Mouse (Mus musculus) skeletal muscle tissue, adult 2 months (tissue): ENCODE data around the gene Izumo1r.
A peak's percentile ranks its signal among the peaks of the same experiment; 100 is the strongest.

ENCODE experiments used
- DNase-seq: peaks from one replicate; pipeline ENCODE4 v3.0.0-alpha.2; 2012; ENCODE audit warnings: low read depth, low spot score

Izumo1r gene

DNA sequence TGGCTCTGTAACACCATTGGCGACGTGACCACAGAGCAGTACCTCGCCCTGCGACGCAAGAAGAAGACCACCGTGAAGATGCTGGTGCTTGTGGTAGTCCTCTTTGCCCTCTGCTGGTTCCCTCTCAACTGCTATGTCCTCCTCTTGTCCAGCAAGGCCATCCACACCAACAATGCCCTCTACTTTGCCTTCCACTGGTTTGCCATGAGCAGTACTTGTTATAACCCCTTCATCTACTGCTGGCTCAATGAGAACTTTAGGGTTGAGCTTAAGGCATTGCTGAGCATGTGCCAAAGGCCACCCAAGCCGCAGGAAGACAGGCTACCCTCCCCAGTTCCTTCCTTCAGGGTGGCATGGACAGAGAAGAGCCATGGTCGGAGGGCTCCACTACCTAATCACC is 35.4 kb downstream of the Izumo1r start:
- DNase-seq, result no peak

DNA sequence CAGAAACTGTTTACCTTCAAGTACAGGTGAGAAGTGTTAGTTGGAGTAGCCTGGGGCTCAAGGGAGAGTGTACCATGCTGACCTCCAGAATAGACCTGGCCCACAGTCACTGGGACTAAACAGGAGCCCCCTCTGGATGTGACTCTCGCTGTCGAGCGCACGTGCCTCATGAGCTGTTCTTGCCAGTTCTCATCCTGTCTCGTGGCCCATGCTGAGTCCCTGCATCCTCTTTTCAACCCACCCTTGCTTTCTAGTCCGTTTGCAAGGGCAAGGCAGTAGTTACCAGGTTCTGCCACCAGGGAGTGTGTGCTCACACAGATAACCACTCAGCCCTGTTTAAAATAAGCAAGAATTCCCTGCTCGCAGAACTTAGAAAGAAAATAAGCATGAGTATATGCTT is 36.8 kb downstream of the Izumo1r start:
- no peak for DNase-seq

DNA sequence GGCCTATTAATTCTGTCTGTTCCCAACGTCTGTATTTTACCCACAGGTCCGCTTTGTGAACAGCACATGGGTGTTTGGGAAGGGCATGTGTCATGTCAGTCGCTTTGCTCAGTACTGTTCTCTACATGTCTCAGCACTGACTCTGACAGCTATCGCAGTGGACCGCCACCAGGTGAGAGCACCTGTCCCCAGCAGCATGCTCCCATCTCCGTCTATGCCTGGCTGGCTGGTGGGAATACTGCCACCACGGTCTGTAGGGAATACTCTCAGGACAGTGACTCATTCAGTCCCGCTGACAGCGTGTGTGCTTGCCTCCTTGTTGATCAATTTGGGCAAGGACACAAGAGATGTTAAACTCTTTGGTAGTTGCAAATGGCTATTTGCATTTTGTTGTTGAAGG is 39.0 kb downstream of the Izumo1r start:
- no peak for DNase-seq

DNA sequence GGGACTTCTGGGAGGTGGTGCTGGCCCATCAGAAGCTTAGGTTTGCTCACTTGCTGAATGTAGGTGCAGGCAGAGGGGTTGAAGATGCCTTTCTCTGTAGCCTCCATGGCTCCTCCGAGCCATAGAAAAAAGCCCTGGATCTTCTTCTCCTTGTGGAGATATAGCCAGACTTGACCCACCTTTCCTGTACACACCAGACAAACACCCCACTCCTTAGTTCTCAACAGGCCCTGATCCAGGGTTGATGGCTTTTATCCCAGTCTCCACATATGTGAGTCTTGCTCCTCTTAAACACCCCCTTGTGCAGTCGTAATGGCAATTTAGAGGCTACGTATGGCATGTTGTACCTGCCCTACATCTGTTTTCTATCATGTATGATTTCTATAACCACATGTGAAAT is 40.6 kb downstream of the Izumo1r start:
- no peak for DNase-seq

DNA sequence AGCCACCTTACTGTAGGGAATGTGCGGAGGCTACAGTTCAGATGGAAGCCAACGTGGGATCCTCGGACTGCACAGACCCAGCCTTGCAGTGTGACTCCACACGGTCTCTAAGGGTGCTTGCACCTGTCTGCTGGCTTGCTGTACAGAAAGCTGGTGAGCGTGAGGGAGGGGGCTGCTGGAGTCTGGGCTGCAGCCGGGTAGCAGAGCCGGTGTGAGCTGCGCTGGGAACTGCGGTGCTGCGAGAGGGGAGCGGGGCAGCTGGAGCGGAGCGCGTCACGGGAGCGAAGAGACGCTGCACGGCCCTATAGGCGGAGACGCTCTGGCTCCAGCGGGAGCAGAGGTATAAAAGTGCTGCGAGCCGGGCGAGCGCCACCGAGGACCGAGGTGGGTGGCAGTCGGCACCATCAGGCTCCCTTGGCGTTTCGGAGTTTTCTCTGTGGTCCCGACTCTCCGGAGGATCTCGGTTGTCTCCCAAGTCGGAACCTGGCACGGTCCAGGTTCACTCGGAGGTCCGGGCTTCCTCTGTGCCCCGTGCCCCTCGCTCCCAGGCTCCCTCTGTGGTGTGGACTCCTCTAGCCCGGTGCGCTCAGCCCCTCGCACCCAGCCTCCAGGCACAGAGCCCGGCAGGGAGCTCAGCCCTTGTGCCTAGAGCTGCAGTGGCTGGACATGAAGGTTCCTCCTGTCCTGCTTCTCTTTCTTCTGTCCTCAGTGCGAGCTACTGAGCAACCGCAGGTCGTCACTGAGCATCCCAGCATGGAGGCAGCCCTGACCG is 43.7 kb downstream of the Izumo1r start, which contains the start of gene Gpr83:
Gpr83 (plus strand) TSS at position 343 of the 772 bp plus-strand sequence.
- no peak for DNase-seq

DNA sequence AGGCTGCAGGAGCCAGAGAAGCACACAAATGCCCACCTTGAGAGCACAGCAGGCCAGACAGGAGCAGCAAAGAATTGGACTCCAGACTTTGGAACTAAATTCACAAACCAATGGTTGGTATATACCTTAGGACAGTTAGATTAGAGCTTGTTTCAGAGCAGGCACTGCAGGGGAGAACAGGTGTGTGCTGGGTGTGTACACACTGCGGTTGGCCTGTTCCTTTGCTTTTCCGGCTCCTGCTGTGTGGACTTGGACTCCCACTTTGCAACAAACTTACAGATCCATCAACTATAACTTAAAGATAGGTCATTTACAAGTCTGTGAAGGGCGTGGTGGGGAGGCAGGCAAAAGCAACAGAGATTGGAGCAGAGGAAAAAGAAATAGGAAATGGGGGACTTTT is 45.0 kb downstream of the Izumo1r start:
- DNase-seq, result no peak

DNA sequence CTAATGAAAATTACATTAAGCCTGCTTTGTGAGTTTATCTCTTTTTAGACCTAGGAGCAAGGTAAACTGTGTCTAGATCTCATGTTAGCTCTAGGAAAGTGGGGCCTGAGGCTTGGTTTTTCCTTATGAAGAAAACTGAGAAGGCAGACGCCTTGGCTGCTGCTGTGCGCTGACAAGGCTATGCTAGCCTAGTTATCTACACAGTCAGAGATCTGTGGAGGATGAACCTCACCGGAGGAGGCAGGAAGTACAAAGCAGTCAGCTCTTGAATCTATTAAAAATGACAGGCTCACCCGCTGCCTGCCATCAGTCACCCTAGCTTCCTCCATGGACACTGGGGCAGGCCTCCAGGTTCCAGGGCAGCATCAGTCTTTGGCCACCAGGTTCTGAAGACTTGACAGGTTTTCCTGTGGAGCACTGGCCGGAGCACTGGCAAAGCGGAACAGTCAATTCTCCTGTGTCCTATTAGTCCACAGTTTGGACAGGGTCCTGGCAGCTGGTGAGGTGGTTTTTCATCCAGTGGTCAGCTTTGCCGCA is 45.5 kb downstream of the Izumo1r start:
- no peak for DNase-seq

DNA sequence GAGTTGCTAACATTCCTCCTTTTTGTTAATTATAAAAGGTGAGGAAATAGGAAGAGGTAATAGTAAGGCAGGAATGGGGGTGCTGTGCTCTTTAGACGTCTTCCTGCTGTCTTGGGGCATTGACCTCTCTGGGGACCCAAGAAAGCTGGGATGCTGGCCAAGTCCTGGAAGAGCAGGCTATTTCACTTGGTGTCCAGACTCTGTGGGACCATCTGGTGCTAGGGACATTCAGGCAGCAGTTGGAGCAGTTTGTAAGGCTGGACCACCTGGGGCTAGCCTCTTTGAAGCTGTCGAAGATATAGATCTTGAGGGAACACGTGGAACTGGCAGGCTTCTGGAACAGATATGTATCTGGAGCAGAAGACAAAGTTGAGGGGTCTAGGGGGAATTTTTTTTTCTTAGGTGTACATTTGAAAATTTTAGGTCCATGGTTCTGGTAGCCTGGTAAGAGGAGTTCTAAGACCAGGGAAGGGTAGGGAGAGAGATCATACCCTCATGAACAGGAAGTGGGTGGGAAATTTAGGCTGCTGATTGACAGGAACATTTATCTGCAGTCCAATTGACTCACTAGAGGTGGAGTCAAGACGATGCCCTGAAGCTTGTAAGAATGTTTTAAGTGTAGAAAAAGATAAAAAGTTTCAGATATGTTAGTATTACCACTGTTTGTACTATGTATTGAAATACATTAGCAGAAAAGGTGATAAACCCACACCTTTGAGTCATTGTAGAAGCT is 46.7 kb downstream of the Izumo1r start:
- DNase-seq, result no peak

DNA sequence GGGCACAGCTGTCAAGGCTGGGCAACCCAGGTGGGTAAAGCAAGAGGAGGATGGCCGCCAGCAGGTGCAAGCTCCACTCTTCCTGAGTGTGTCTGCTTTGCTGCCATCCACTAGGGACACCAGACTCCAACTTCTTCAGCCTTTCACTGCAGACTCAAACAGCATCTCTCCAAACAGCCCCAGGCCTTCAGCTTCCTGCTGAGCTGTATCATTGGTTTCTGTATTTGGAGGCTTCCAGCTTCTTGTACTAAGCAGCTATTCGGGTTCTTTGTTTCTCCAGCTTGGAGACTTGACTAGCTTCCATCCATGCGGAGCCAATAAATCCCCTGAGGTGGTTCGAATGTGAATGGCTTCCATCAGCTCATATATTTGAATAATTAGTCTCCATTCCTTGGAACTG is 49.2 kb downstream of the Izumo1r start:
- no peak for DNase-seq

DNA sequence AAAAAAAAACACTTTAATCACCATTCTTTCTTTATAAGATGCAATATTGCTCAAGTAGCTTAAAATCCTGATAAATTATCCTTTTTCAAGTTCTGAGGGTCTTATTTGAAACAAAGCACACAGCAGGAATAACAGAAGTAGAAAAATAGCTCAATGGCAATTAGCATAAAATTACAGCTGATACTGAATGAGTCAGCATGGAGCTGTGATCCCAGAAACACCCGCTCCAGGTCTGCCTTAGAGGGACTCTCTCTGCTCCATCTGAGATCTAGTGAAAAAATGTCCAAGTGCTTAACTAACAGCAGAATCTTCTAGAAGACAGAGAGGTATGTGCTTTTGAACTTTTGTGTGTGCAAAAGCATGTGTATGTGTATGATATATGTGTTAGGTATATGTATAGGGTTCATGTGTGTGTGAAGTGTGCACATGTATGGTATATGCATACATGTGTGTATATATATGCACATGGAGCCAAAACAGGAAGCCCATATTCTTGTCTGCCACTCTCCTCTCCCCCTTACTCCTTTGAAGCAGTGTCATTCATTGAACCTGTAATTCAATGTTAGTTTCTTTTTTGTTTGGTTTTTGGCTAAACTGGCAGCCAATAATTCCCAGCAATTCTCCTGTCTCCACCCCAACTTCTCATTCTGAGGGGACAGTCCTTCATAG is 55.3 kb downstream of the Izumo1r start:
- no peak for DNase-seq

DNA sequence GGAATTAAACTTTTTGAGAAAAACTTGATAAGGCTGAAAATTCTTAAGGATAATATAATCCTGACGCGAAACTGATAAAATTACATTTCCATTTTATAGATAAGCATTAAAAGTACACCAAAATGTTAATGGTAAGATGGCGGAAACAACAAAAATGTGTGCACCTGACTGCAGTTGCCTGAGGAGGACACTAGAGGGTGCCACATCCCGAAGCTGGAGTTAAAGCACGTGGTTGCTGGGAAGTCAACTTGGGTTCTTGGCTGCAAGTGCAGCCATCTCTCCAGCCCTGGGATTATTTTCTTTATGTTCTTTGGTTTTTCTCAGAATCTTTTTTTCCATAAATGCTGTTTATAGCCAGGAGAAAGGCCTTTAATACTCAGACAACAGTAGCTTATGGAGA is 57.3 kb downstream of the Izumo1r start:
- DNase-seq, result no peak

DNA sequence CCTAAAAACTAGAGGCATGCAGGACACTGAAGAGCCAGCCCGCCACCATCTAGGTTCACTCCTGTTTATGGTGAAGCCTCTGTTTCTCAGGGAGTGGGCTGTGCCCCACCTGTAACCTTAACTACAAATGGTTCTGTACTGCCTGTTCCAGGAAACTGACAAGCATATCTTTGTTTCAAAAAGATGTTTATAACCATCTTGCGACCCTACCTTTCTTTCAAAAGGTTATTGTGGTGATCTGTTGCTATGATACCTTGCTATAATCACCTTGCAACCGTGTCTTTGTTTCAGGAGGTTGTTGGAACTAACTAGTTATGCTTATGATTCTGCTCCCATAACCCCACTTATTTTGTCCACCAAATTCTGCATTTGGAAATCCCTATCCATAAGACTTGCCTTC is 59.8 kb downstream of the Izumo1r start:
- DNase-seq, result no peak

DNA sequence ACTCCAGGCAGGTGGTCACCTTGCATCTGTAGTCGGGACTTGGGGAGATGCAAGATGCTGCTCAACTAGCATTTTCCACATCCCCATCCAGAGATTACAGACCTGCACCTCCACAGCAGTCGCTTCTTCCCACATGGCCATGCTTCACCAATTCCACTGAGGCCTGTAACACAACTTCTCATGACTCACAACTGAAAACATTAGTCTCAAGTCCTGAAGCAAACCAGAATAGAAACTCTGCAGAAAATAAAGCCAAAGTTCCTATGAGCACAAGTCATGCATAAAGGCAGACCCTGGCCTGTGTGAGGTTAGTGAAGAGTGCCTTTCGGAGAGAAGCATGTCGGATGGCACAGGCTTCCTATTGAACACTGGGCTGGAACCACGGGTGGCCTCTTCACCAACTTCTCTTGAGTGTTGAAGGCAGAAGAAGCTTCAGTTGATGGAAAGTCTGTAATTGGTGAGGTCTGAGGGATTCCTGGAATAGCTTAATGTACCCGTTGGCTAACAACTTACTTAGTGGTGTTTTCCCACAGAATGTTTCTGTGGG is 60.4 kb downstream of the Izumo1r start:
- no peak for DNase-seq

DNA sequence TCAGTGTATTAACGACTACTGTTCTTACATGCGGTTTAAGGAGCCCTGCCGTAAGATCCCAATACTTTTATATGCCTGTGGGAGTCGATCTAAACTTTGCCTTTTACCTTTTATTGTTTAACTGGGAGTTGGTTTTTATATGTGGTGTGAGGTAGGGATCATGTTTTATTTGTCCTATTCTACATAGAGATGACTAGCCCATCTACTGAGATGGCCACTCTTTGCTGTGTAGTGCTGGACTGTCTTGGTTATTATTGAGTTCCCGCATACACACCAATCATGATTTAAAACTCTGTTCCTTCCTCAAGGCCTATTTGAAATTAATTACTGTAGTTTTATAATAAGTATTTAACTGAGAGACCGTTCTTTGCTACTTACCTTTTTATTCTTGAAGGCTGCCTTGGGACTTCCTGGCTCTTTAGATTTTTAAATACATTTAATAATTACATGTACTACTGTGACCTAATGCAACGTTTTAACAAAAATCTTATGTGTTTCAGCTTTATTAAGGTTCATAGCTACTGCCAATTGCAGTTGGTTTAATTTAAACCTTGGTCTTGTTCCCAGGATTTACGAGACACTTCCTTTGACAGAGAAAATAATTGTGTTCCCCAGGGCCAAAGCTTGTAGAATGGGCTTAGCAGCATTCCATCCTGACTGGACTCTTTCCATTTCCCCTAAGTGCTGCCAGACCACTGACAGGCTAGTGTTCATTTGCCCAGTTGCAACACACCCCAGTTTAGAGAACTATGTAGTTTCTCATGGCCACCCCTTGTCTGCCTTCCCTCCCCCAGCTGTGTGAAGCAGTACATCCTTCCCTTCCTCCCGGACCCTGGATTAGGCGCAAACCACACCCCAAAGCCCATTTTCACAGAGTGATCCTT is 61.6 kb downstream of the Izumo1r start:
- peak; percentile 24 for DNase-seq

DNA sequence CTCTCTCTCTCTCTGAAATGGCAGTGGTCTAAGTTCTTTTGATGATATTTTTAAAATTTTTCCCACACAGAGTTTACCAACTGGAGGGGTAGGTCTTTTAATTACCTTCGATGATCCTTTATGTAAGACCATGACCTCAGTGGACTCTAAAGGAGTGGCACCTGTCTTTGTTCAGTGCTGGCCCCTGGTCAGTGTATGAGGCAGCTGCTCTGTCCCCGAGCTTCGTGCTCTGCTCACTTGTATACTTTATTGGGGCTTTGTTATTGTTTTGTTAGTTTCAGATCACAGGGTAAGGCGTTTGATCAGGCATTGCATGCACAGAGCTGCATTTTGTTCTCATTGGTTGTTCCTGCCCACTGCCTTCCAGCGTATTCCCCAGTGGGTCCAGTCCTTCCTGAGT is 63.8 kb downstream of the Izumo1r start:
- no peak for DNase-seq

DNA sequence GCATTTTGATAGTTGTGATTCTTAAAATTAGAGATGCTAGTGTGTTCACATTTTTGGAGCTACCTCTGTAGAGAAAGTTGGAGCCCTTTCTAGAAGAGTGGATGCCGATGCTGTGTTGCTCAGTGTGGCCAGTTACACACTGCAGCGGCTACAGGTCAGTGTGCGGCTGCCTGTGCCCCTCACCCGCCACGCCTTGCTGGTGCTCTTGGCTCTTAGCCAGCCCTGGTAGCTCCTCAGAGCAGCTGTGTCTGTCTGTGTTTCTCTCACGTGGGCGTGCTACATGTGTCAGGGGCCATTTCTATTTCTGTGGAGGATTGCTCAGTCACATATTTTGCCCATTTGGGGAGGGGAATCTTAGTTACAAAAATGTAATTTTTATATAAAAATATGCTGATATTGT is 64.2 kb downstream of the Izumo1r start:
- DNase-seq, result peak; percentile 11
